Mouse (Mus musculus) inflammation-experienced regulatory T-cells, adult 6 months (primary cell): ENCODE measurements around the gene Ahcyl2. TPM values are rescaled to one million over a fixed set of nuclear protein-coding genes. Genes with fewer than 3 reads are reported as not detected.

Source experiments
- ATAC-seq: one replicate; pipeline ENCODE4 v1.8.0; 2017
- polyA plus RNA-seq, 3 experiments: library from polyadenylated mRNA; unstranded; fragments of 100-300 nt; shearing (Covaris generic); gene quantifications; one replicate each; pipeline ENCODE4 v1.2.1; 2017

Gene Ahcyl2
- polyA plus RNA-seq, 3 experiments from 2014 or later: 28.9 to 79.9 (median 60.8) TPM

DNA sequence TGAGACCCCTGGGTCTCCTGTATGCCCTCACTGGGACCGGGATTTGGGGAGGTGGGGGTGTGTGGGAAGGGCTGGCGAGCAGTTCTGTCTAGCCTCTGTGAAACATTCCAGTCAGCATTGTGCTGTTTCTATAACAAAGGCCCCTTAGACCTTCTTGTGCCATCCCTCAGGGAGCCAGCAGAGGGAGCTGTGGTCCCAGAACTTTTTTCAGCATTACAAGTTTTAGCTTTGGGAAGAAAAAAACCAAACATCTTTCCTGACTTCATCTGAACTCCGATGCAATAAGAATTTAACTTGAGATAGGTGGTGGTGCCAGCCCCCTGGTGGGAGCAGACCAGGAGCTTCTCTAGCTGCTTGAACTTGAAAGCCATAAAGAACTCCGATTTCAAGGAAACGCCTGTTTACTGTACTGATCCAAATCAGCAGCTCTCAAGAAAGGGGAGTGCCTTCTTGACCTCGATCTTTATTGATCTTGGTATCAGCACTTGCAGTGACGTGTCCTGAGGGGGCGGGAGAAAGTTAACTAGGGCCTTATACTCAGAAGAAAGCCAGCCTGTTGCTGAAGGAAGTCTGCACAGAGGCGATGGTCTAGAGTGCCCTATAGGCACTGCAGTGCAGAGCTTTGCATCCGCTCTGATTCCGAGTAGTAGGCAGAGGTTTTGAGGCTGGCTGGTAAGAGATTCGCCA, 85.5 kb downstream of the Ahcyl2 start:
- peak; percentile 92 for ATAC-seq

DNA sequence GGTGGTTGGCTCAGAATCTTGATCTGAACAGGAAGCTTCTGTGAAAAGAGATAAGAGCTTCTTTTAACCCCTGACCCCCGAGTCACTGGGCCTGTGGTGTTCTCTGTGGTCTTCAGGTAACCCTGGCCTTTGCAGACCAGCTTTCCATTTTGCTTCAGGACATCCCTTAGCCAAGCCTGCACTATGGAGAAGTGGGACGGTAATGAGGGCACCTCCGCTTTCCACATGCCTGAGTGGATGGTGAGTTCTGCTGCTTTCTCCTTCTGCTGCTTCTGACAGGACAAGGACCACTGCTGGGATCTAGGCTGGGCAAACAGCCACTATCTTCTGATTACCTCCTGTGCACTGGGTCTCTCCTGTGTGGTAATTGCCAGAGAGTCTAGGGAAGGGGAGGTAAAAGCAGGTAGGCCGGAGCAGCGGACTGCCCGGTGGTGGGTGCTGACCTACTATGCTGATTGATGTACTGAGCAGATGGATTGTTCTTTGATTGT, 86.1 kb downstream of the Ahcyl2 start:
- no peak for ATAC-seq

DNA sequence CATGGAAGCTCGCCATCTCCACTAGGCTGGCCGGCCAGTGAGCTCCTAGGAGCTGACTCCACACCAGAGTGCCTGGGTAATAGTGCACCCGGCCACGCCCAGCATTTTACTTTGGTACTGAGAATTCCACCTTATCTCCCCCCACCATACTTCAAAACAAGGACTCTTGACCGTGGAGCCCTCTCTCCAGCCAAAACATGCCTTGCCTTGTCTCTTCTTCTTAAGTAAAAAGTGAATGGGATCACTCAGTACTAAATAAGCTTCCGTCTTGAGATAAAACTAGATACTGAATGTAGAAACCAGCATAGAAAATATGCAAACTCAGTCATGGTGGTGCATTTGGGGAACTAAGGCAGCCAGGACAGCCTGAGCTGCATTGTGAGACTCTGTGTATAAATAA, 90.8 kb downstream of the Ahcyl2 start:
- no peak for ATAC-seq

DNA sequence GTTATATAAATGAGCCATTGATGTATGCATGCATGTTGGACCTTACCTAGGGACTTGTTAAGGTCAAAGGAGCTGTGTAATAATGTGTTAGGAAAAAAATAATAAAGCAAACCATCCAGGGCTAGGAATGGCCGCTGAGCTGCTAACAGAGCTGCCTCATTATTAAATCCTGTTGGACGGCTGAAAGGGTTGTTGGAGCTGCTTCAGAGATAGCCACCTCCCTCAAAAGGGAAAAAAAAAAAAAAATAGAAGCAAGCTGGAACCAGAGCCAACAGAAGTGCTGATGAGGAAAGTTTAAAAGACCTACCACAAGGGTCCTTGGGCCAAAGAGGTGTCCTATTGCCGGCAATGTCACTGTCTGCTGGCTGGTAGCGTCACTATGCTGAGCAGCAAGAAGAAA, 91.5 kb downstream of the Ahcyl2 start:
- no peak for ATAC-seq

DNA sequence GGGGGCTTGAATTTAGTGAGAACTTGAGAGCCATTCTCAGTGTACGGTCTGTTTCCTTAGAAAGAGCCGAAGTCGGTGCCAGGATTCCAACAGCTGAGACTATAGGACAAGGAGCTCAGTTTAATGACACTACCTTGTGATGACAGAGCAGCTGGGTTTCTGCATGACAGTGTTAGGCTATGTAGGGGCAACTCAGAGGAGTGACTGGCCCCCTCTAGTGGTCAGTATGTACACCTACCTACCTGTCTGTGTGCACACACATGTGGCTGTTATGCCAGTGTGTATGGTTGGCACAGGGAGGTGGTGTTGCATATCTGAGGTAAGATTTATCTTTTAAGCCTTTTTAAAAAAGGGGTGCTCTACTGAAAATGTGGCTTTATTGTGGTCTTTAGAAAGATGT, 92.4 kb downstream of the Ahcyl2 start:
- ATAC-seq: peak; percentile 94

DNA sequence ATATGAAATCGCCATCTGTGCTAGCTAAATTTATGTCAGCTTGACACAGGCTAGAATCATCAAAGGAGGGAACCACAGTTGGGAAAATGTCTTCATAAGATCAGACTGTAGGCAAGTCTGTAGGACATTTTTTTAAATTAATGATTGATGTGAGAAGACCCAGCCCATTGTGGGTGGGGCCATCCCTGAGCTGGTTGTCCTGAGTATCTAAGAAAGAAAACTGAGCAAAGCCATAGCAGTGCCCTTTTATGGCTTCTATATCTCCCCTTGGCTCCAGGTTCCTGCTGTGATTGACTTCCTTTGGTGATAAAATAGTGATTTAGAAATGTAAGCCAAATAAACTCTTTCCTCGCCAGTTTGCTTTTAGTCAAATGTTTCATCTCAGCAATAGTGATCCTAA, 97.1 kb downstream of the Ahcyl2 start:
- ATAC-seq: no peak

DNA sequence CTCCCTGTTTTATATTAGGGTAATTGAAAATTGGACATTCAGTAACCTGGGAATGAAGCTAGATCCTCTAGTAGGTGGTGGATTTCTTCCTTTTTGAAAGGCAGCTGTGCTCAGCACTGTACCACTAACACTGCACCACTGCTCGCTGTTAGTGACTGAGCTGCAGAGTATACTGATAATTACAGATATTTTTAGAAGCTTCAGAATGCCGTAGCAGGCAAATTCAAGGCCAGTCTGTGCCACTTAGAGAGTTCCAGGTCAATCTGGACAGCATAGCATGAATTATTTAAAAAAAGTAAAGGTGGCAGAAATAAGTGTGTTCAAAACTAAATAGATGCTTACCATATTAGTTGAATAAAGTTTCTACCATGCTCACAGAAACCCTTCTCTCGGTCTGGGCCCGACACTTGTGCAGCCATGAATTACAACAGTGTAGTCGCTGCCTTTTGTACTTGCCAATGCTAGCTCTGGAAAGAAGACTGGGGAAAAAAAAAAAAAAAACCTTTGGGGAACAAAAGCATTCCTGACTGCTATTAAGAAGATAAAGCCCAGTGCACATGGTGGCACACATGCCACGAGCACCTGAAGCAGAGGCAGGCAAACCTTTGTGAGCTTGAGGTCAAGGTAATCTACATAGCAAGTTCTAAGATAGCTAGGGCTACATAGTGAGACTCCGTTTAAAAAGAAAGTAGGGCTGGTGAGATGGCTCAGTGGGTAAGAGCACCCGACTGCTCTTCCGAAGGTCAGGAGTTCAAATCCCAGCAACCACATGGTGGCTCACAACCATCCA, 99.3 kb downstream of the Ahcyl2 start:
- no peak for ATAC-seq

DNA sequence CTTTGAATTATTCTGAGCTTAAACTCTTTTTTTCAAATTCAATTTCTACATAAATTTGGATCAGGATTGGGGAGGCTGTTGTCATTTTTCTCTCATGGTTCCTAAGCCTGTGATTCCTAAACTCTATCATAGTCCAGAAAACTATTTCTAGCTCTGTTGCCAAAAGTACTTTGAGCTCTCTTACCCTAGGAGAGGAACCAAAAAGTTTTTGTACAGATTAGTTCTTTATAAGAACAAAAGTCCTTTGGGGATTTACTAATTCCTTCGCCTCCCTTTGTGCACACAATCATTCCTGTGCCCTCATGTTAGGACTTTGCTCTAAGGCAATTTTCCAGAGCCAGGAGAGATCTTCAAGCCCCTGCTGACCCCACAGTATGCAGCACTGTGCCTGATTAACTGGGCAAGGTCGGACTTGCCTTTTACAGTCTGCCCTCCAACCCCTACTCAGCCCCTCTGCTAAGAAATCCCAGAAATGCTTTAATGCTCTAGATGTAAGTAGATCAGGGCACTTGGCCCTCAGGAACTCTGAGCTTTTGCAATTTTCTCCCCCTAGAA, 100.6 kb downstream of the Ahcyl2 start:
- ATAC-seq: no peak

DNA sequence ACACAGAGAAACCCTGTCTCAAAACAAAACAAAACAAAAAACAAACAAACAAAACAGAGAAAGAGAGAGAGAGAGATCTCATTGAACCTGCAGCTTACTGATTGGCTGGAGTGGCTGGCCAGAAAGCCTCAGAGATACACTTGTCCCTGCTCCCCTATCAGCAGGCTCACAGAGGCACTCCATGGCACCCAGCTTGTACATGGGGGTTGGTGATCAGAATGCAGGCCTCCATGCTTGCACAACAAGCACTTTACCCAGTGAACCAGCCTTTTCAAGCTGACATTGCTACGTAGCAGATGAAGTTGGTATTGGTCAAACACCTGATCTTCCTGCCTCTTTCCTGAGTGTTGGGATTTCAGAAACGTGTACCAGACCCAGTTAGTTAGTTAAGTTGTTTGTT, 105.8 kb downstream of the Ahcyl2 start:
- ATAC-seq: no peak

DNA sequence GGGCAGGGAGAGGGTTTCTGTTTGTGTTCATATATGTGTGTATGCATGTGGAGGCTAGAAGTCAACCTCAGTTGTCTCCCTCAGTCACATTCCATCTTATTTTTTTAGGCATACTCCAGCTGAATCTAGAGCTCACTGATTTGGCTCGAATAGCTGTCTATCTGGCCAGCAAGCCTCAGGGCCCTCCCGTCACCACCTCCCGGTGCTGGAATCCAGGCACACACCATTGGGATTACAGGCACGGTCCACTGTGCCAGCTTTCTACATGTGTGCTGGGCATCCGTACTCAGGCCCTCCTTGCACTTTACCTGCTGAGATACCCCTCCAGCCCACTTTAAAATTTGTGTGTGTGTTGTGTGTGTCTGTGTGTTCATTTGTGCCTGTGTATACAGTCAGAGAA, 107.8 kb downstream of the Ahcyl2 start:
- ATAC-seq: no peak

DNA sequence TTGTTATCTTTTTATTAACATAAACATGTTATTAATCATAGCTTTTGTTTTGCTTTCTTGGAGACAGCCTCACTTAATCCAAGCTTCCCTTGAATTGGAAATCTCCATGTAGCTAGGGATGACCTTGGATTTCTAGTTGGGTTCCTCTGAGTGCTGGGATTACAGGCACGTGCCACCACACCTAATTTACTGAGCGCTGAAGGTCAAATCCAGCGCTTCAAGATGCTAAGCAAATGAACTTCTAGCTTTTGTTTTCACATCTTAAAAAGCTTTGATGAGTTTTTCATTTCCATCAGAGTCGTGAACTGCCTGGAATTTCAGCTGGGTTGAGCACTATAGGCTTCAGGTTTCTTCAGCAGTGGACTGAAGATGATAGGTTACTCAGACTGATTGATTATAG, 109.0 kb downstream of the Ahcyl2 start:
- no peak for ATAC-seq

DNA sequence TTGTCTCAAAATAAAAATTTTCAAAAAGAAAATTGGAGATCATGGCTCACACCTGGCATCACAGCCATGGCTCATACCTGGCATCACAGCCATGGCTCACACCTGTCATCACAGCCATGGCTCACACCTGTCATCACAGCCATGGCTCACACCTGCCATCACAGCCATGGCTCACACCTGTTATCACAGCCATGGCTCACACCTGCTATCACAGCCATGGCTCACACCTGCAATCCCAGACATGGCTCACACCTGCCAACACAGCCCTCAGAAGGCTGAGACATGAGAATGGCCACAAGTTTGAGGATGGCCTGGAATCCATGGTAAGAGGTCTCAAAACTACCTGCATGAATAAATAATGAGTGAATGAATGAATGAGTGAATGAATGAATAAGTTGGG, 111.8 kb downstream of the Ahcyl2 start:
- no peak for ATAC-seq

DNA sequence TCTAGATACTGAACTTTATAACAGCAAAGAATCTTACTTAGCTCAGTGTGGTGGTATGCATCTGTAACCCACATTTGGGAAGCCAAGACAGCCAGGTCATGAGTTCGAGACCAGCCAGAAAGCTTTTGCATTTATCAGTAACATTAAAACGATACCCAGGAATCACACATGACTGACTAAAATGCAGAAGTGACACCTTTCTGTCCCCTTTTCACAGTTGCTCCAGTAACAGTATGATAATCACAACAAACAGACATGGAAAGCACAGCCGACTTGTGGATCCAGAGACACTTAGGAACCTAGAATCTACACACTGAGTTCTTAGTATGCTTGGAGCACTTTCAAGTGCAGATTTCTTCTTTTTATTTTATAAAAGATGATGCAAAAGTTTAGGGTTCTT, 113.0 kb downstream of the Ahcyl2 start:
- ATAC-seq: no peak

DNA sequence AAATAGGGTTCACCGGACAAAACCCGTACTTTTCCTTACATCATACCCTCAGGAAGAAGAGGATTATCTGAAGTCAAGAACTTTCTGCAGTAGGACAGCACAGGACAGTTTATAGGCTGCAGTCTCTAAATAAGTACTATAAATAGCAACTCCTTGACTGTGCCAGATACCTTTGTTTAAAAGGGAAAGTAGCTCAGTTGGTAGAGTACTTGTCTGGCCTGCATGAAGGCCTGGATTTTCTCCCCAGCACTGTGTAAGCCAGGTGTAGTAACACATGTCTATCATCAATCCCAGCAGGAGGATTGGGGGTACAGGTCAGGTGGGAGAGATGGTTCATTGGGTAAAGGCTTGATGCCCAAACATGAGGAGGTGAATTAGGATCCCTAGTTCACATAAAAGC, 114.1 kb downstream of the Ahcyl2 start:
- ATAC-seq: no peak

DNA sequence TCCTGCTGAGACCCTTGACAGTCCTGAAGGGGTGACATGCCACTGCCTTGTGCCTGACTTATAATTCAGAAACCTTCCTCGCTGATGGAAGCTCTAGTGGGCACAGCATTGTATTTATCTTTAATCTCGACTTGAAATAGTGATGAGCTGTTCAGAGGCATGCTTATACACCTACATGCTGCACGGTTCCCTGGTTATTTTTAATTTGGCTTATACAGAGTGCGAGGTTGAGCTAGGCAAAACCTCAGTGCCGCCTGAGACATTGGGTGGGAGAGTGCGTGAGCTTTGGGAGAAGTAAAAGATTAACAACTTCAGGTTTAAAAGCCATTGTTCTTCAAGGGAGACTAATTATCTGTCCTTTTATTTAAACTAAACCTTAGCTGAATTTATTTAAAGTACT, 115.1 kb downstream of the Ahcyl2 start:
- ATAC-seq: no peak

DNA sequence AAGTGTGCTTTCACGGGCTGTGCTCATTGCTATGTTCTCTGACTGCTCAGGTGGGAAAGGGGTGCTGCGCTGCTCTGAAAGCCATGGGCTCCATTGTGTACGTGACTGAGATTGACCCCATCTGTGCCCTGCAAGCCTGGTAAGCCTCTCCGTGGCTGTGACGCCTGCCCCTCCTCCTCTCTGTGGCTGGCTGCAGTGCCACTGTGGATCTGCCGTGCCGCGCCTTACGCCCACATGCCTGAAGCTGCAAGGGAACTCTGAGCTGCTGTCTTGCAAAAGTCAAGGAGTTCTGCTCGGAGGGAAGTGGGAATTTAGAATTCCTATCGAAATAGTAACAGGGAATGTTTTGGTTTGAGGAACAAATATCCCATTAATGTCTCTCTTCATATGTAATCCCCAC, 123.3 kb downstream of the Ahcyl2 start:
- no peak for ATAC-seq

DNA sequence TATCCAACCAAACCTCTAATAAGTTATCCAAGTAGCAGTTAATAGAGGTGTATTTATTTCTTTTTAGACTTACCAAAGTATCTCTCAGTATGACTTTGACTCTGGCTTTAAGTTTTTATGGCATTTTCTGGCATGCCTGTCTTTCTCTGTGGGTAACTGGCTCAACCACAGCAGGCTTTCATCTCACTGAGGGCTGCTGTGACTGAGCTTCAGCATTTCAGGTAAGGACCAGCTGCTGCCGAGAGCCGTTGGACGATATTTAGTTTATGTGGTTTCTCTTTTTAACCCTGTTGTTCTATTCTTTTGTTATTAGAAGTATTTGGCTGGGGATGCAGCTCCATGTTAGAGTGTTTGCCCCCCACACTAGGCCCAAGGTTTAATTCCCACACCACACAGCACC, 129.2 kb downstream of the Ahcyl2 start:
- no peak for ATAC-seq

DNA sequence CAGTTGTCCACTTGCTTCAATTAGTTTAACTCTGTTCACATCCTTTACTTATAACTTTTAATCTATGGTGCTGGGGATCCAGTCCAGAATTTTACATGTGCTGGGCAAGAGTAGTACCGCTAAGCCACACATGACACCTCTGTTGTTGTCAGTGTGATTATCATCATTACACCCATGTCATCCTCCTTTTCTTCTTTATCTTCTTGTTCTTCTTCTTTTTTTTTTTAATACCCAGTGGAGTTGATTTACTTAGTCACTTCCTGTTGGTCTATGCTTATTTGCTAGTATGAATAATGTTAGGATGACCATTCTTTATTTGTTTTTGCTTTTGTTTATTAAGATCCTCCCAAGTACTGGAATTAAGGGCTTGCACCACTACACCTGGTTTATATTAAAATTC, 133.6 kb downstream of the Ahcyl2 start:
- no peak for ATAC-seq

DNA sequence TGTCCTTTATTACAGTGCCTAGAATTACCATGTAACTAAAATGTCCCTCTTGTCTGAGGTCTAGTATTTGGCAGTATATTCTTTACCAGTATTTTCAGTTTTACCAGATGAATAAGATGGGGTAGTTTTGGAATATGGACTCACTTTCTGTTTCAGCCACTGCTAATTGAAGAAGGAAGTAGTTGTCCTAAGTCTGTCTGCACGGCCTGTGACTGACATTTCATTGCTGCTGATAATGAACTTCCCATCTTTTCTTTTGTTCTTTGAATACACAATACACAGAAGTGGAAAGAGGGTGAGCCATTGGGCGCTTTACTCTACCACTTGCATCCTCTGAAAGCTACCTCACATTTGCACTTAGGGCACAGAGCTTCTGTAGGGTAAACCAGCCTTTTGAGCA, 134.4 kb downstream of the Ahcyl2 start:
- no peak for ATAC-seq

DNA sequence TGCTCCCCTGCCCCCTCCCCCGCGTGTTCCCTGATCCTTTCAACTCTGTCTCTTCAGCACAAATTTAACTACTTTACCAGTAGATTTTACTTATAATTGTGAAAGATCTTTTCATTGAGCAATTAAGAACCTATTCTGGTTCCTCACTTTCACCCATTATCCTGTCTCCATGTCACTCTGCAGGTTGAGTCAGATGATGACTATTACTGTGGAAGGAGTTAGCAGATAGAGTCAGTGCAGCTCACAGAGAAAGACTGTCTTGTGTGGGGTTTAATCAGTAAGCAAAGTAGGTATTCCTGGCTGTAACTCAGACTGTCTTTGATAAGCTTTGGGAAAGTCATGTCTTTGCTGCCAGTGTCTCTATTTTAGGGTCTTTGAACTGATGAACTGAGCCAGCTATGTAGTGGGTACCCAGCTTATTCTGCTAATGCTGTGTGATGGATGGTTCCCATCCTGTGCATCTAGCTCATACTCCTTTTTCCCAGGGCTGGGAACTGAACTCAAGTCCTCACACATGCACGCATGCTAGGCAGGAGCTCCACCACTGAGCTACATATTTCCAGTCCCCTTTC, 135.6 kb downstream of the Ahcyl2 start:
- no peak for ATAC-seq

DNA sequence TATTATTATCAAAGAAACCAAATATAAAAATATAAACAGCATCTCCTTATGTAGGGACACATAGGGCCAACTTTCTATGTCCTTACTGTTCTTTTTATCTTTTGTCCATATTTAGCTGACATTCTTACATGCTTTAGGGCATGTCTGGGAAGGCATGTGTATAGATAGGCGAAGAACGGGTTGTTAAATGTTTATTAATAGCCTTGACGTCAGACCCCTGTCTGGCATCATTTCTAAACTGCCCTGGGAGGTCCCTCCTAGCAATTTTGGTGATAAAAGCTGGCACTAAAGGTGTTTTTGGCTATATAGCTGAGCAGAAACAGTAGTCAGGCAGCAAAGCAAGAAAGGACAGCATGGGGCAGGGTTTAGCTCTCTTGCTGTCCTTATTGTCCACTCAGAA, 136.5 kb downstream of the Ahcyl2 start:
- ATAC-seq: no peak

DNA sequence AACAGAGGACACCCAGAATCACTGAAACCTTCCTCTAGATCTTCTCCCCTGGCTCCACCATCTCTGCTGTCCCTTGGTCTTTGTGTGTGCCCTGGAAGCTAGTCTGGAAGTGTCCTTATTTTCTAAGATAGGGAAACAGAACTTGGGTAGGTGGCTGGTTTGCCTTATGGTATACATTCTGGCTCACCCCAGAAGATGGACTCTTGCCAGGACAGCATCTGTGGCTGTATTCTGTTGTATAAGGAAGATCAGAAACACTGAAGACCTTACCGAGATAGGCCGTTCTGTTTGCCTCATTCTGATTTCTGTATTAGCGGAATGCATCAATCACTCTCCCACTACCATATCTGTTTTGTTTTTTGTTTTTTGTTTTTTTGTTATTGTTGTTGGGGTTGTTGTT, 142.8 kb downstream of the Ahcyl2 start:
- ATAC-seq: no peak

DNA sequence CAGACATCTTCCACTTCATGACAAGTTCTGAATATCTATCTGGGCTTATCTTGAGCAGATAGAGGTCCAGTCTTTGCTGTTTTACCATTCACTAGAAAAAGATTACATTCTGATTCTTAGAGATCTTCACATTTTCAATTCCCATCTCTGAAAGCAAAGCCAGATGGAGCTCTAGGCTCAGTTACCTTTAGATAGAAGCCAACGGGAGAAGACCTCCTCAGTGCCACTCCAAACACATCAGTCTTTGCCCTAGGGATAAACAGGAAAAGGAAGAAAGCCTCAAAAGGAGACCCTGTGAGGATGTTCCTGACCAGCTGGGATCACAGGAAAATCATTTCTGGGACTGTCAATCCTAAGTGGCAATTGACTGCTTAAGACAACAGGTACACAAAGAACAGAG, 145.9 kb downstream of the Ahcyl2 start:
- ATAC-seq: no peak

DNA sequence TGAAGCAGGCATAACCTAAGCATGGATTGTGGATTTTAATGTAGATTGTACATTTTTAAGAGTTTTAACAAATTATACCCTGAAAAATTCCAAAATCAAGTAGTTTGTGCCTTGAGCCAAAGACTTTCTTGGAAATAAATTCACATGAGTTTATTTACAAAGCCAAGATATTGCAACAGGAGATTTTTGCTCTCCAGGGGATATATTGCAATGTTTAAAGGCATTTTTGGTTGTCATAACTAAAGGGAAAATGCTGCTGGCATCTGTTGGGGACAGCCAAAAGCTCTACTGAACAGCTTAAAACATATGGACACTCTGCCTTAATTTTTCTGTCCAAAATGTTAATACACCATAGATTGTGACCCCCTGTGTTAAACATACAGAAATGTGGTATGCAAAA, 146.3 kb downstream of the Ahcyl2 start:
- no peak for ATAC-seq
